Mouse (Mus musculus): ENCODE results near the gene Tusc2.

The Tusc2 gene

GRCm38 (mm10) chr9:107551117-107551889, 11.8 kb upstream of the Tusc2 start, which contains the start of gene Rassf1:
TSS of gene Rassf1 (plus strand) at chr9:107551555.
- POLR2A ChIA-PET: interaction anchor here in 3 of 4 experiments (0.7 to 8.8 kb wide), 24 partner anchors 8 to 79 kb away, joined by 3 to 129 read pairs (median 4); partner anchors contain the start of genes Cyb561d2 (in 3 of the 3), Hyal1 (in 3 of the 3), Nprl2 (in 3 of the 3) and Tusc2 (in 3 of the 3)
- CTCF ChIA-PET: interaction anchor here in 3 of 4 experiments (0.6 to 1.9 kb wide), 11 partner anchors 10 to 177 kb away, joined by 3 to 6 read pairs (median 3); partner anchors contain the start of genes Cyb561d2 (in 1 of the 3), Hyal1 (in 1 of the 3), Nprl2 (in 1 of the 3) and Tmem115 (in 1 of the 3)

GRCm38 (mm10) chr9:107551890-107552355, 11.1 kb upstream of the Tusc2 start:
- POLR2A ChIA-PET: interaction anchor here in 2 of 4 experiments (0.9 to 8.8 kb wide), 11 partner anchors 10 to 79 kb away, joined by 3 to 129 read pairs (median 8); partner anchors contain the start of genes Cyb561d2 (in 2 of the 2), Hyal1 (in 2 of the 2), Hyal2 (in 2 of the 2) and Nprl2 (in 2 of the 2)
- CTCF ChIA-PET: interaction anchor here in 2 of 4 experiments (1.1 to 1.9 kb wide), 2 partner anchors 17 to 61 kb away, joined by 3 to 5 read pairs; no protein-coding TSS in a partner anchor

- CTCF ChIA-PET: interaction anchor here in 1 of 4 experiments (1.4 kb wide), 1 partner anchor 10 kb away, joined by 7 read pairs; the partner anchor contains the start of gene Tusc2
- POLR2A ChIA-PET: interaction anchor here in 3 of 4 experiments (1.0 to 8.8 kb wide), 12 partner anchors 10 to 78 kb away, joined by 3 to 129 read pairs (median 18); partner anchors contain the start of genes Cyb561d2 (in 3 of the 3), Nprl2 (in 3 of the 3), Hyal1 (in 2 of the 3) and Hyal2 (in 2 of the 3)
These were observed 10.2 kb upstream of the Tusc2 start for GRCm38 (mm10) chr9:107552690-107553393.

GRCm38 (mm10) chr9:107553541-107554318, 9.3 kb upstream of the Tusc2 start:
- POLR2A ChIA-PET: interaction anchor here (0.6 to 8.8 kb wide), 45 partner anchors 9 to 752 kb away, joined by 3 to 129 read pairs (median 6); partner anchors contain the start of genes Tusc2 (in 4 of the 4), Cyb561d2 (in 3 of the 4), Hyal1 (in 3 of the 4) and Hyal2 (in 3 of the 4)
- CTCF ChIA-PET: interaction anchor here in 3 of 4 experiments (0.7 to 1.8 kb wide), 18 partner anchors 8 to 500 kb away, joined by 3 to 14 read pairs (median 3); partner anchors contain the start of genes Tusc2 (in 2 of the 3), Amigo3 (in 1 of the 3), Cyb561d2 (in 1 of the 3) and Hyal1 (in 1 of the 3)

GRCm38 (mm10) chr9:107554319-107554825, 8.7 kb upstream of the Tusc2 start:
- ChIA-PET POLR2A (interaction anchor here (0.6 to 8.8 kb wide), 56 partner anchors 9 to 756 kb away, joined by 3 to 129 read pairs (median 5); partner anchors contain the start of genes Tusc2 (in 4 of the 4), Cyb561d2 (in 3 of the 4), Hyal1 (in 3 of the 4) and Hyal2 (in 3 of the 4)), CTCF (interaction anchor here in 3 of 4 experiments (0.5 to 1.8 kb wide), 21 partner anchors 9 to 1736 kb away, joined by 3 to 14 read pairs (median 3); partner anchors contain the start of genes Tusc2 (in 2 of the 3), Amigo3 (in 1 of the 3), Cyb561d2 (in 1 of the 3) and Hyal1 (in 1 of the 3))

GRCm38 (mm10) chr9:107555031-107555457, 8.0 kb upstream of the Tusc2 start:
- CTCF ChIA-PET: interaction anchor here in 3 of 4 experiments (0.5 to 1.8 kb wide), 17 partner anchors 8 to 1737 kb away, joined by 3 to 14 read pairs (median 3); partner anchors contain the start of genes Cyb561d2 (in 1 of the 3), Hyal1 (in 1 of the 3), Hyal2 (in 1 of the 3) and Nprl2 (in 1 of the 3)
- POLR2A ChIA-PET: interaction anchor here (0.6 to 8.8 kb wide), 50 partner anchors 9 to 756 kb away, joined by 3 to 129 read pairs (median 6); partner anchors contain the start of genes Cyb561d2 (in 3 of the 4), Hyal1 (in 3 of the 4), Hyal2 (in 3 of the 4) and Hyal3 (in 3 of the 4)

GRCm38 (mm10) chr9:107555701-107556100, 7.4 kb upstream of the Tusc2 start:
- ChIA-PET POLR2A (interaction anchor here (0.7 to 8.8 kb wide), 21 partner anchors 8 to 268 kb away, joined by 3 to 129 read pairs (median 7); partner anchors contain the start of genes Hyal2 (in 3 of the 4), Tusc2 (in 3 of the 4), Cyb561d2 (in 2 of the 4) and Hyal3 (in 2 of the 4)), CTCF (interaction anchor here in 2 of 4 experiments (0.6 to 1.8 kb wide), 4 partner anchors 10 to 22 kb away, joined by 3 to 14 read pairs (median 4); partner anchors contain the start of genes Hyal2 (in 1 of the 2) and Tmem115 (in 1 of the 2))

- CTCF ChIA-PET: interaction anchor here in 2 of 4 experiments (0.6 to 1.1 kb wide), 2 partner anchors 22 to 182 kb away, joined by 3 read pairs; partner anchors contain the start of gene Tmem115 (in 1 of the 2)
These were observed 6.7 kb upstream of the Tusc2 start for GRCm38 (mm10) chr9:107556346-107556745.

GRCm38 (mm10) chr9:107565556-107565955, 2.5 kb downstream of the Tusc2 start:
- ChIA-PET POLR2A (interaction anchor here in 3 of 4 experiments (0.8 to 29.0 kb wide), 12 partner anchors 9 to 65 kb away, joined by 3 to 450 read pairs (median 4); partner anchors contain the start of genes Rassf1 (in 2 of the 3), Hyal1 (in 1 of the 3), Hyal3 (in 1 of the 3) and Ifrd2 (in 1 of the 3)), CTCF (interaction anchor here (0.6 to 2.1 kb wide), 17 partner anchors 9 to 755 kb away, joined by 3 to 12 read pairs (median 3); partner anchors contain the start of genes Ifrd2 (in 2 of the 4), Rassf1 (in 2 of the 4), Hyal1 (in 1 of the 4) and Rbm6 (in 1 of the 4))

More at GRCm38 (mm10) chr9:107556346-107556745, 6.7 kb upstream of the Tusc2 start:
- POLR2A ChIA-PET: interaction anchor here (0.6 to 8.8 kb wide), 16 partner anchors 10 to 208 kb away, joined by 3 to 129 read pairs (median 6); partner anchors contain the start of genes Hyal2 (in 3 of the 4), Cyb561d2 (in 2 of the 4), Hyal1 (in 2 of the 4) and Hyal3 (in 2 of the 4)

- CTCF ChIA-PET: interaction anchor here (0.6 to 2.1 kb wide), 19 partner anchors 8 to 754 kb away, joined by 3 to 12 read pairs (median 3); partner anchors contain the start of genes Ifrd2 (in 2 of the 4), Rassf1 (in 2 of the 4), Hyal1 (in 1 of the 4) and Rbm6 (in 1 of the 4)
- POLR2A ChIA-PET: interaction anchor here (0.8 to 29.0 kb wide), 20 partner anchors 8 to 74 kb away, joined by 3 to 450 read pairs (median 4); partner anchors contain the start of genes Hyal1 (in 2 of the 4), Rassf1 (in 2 of the 4), Gnai2 (in 1 of the 4) and Hyal3 (in 1 of the 4)
These were observed 3.1 kb downstream of the Tusc2 start for GRCm38 (mm10) chr9:107566041-107566709.

- CTCF ChIA-PET: interaction anchor here in 3 of 4 experiments (0.8 to 2.6 kb wide), 12 partner anchors 8 to 79 kb away, joined by 3 to 14 read pairs (median 4); partner anchors contain the start of genes Ifrd2 (in 2 of the 3) and Hyal1 (in 1 of the 3)
- POLR2A ChIA-PET: interaction anchor here (0.8 to 29.0 kb wide), 18 partner anchors 8 to 74 kb away, joined by 3 to 450 read pairs (median 4); partner anchors contain the start of genes Hyal1 (in 2 of the 4), Hyal3 (in 2 of the 4), Rassf1 (in 2 of the 4) and Gnai2 (in 1 of the 4)
These were observed 3.8 kb downstream of the Tusc2 start for GRCm38 (mm10) chr9:107566855-107567254.

- ChIA-PET CTCF (interaction anchor here (0.5 to 2.6 kb wide), 10 partner anchors 13 to 50 kb away, joined by 3 to 14 read pairs (median 4); partner anchors contain the start of genes Hyal3 (in 1 of the 4) and Tmem115 (in 1 of the 4)), POLR2A (interaction anchor here in 3 of 4 experiments (0.6 to 29.0 kb wide), 34 partner anchors 9 to 238 kb away, joined by 3 to 450 read pairs (median 4); partner anchors contain the start of genes Hyal1 (in 3 of the 3), Hyal3 (in 3 of the 3), Ifrd2 (in 2 of the 3) and Naa80 (in 2 of the 3))
These were observed 4.8 kb downstream of the Tusc2 start, which contains the start of gene Hyal2 for GRCm38 (mm10) chr9:107567702-107568319. TSS of gene Hyal2 (plus strand) at chr9:107567945.
